15 mouse cellular contexts compared by ENCODE assay signal in the genomic region with DNA sequence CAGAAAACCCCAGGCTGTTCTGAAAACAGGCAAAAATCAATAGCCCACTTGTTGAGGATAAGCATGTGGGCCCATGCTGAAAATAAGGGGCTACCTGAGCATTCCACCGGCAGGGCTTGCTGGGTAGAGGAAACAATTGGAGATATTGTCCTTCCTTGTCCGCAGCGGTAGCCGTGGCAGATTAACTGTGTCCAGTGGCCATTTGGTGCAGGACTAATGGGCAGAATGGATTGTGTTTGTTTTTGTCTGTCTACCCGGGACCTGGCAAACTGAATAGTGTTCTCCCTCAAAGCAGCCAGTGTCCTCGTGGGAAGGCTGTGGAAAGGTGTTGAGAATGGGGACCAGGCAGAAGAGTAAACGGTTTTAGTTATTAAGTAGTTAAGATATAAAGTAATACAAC.
A peak's percentile ranks its signal among the peaks of the same experiment; 100 is the strongest.
DNase-seq lines count a peak whose midpoint lies in the region; ATAC-seq lines count a peak whose summit lies in the region.
"Had no signal": no experiment of that assay in that cellular context is flagged by ENCODE, and none has a peak within 500 bp of the region (broad histone marks: within the 10 kb centered on the region; RNA-seq: fewer than 3 reads in every experiment).

No protein-coding gene starts in this region.

- peaks cover 34% of the 10 kb centered on the region for H3K4me1 ChIP-seq in midbrain, embryonic 10.5 days
- peaks cover 6% of the 10 kb centered on the region for H3K4me1 ChIP-seq in midbrain, embryonic 16.5 days (ENCODE audit: control insufficient read depth, insufficient read depth, low read length)
- peaks cover 27% of the 10 kb centered on the region for H3K4me1 ChIP-seq in embryonic facial prominence, embryonic 10.5 days
- H3K4me1 ChIP-seq in neural tube, embryonic 12.5 days, result no peaks in the 10 kb centered on the region; the same call in 1 of the 2 replicates
- H3K4me1 ChIP-seq: heart, embryonic 12.5 days; intestine, embryonic 15.5 days; limb, embryonic 15.5 days; megakaryocyte, embryonic 14.5 days had no signal

- no peaks in the 10 kb centered on the region for H3K36me3 ChIP-seq in midbrain, embryonic 10.5 days
- H3K36me3 ChIP-seq in midbrain, embryonic 16.5 days (ENCODE audit: control insufficient read depth, insufficient read depth, low read length), result no peaks in the 10 kb centered on the region
- no peaks in the 10 kb centered on the region for H3K36me3 ChIP-seq in embryonic facial prominence, embryonic 10.5 days (replicated peaks)
- no peaks in the 10 kb centered on the region for H3K36me3 ChIP-seq in neural tube, embryonic 12.5 days
- H3K36me3 ChIP-seq: heart, embryonic 12.5 days; intestine, embryonic 15.5 days; kidney, embryonic 15.5 days; limb, embryonic 15.5 days had no signal

- 0 out of 2 replicates have a peak overlapping the region, but pooled peaks have one; percentile 16 for H3K4me3 ChIP-seq in midbrain, embryonic 10.5 days
- no peak overlapping the region for H3K4me3 ChIP-seq in midbrain, embryonic 16.5 days (ENCODE audit: low read depth, low read length)
- H3K4me3 ChIP-seq in embryonic facial prominence, embryonic 10.5 days, result no peak overlapping the region
- H3K4me3 ChIP-seq in neural tube, embryonic 12.5 days, result no peak overlapping the region
- H3K4me3 ChIP-seq: heart, embryonic 12.5 days; intestine, embryonic 15.5 days; kidney, embryonic 15.5 days; limb, embryonic 15.5 days; megakaryocyte, embryonic 14.5 days had no signal

- H3K4me2 ChIP-seq in midbrain, embryonic 16.5 days (ENCODE audit: low read length), result no peak overlapping the region
- peak overlapping the region; percentile 24; the same call in 1 of the 2 replicates for H3K4me2 ChIP-seq in neural tube, embryonic 12.5 days (replicated peaks)
- H3K4me2 ChIP-seq: heart, embryonic 12.5 days; intestine, embryonic 15.5 days; kidney, embryonic 15.5 days; limb, embryonic 15.5 days had no signal

- peak overlapping the region; percentile 19; the same call in 1 of the 2 replicates for H3K27ac ChIP-seq in midbrain, embryonic 10.5 days (replicated peaks)
- no peak overlapping the region for H3K27ac ChIP-seq in midbrain, embryonic 16.5 days (ENCODE audit: low read length)
- H3K27ac ChIP-seq in embryonic facial prominence, embryonic 10.5 days (replicated peaks), result no peak overlapping the region
- no peak overlapping the region for H3K27ac ChIP-seq in neural tube, embryonic 12.5 days
- H3K27ac ChIP-seq: intestine, embryonic 15.5 days; kidney, embryonic 15.5 days; limb, embryonic 15.5 days had no signal

- H3K9me3 ChIP-seq in midbrain, embryonic 10.5 days (replicated peaks), result no peaks in the 10 kb centered on the region; the same call in 1 of the 2 replicates
- no peaks in the 10 kb centered on the region for H3K9me3 ChIP-seq in midbrain, embryonic 16.5 days (replicated peaks; ENCODE audit: control insufficient read depth, low read length, poor library complexity, severe bottlenecking)
- 0 out of 2 replicates have a peak, but pooled peaks cover 7% of the 10 kb centered on the region for H3K9me3 ChIP-seq in embryonic facial prominence, embryonic 10.5 days
- 0 out of 2 replicates have a peak, but pooled peaks cover 3% of the 10 kb centered on the region for H3K9me3 ChIP-seq in neural tube, embryonic 12.5 days
- H3K9me3 ChIP-seq: intestine, embryonic 15.5 days; kidney, embryonic 15.5 days; limb, embryonic 15.5 days had no signal

- H3K9ac ChIP-seq in midbrain, embryonic 16.5 days (ENCODE audit: low read depth, low read length), result no peak overlapping the region
- no peak overlapping the region for H3K9ac ChIP-seq in neural tube, embryonic 12.5 days
- H3K9ac ChIP-seq: heart, embryonic 12.5 days; intestine, embryonic 15.5 days; kidney, embryonic 15.5 days; limb, embryonic 15.5 days had no signal

- DNase-seq in midbrain, embryonic 10.5 days (ENCODE audit: low spot score), result no peak
- DNase-seq in embryo, embryonic 10.5 days (ENCODE audit: low spot score), result peak; percentile 50
- peak; percentile 31 for DNase-seq in embryonic facial prominence, embryonic 10.5 days (ENCODE audit: low spot score)
- DNase-seq in ovary, adult 18-20 months (ENCODE audit: low spot score), result no peak
- DNase-seq in kidney, adult 8-10 months, result no peak
- DNase-seq: adrenal gland, postnatal 36 days; cerebellum, adult 8-10 months; lung, postnatal 10 days had no signal

- peaks cover 14% of the 10 kb centered on the region for H3K27me3 ChIP-seq in midbrain, embryonic 10.5 days (ENCODE audit: low read depth, poor library complexity, severe bottlenecking)
- H3K27me3 ChIP-seq in midbrain, embryonic 16.5 days (ENCODE audit: control insufficient read depth, insufficient read depth, low read depth, low read length), result no peaks in the 10 kb centered on the region
- H3K27me3 ChIP-seq in embryonic facial prominence, embryonic 10.5 days (replicated peaks; ENCODE audit: low read depth, poor library complexity, severe bottlenecking), result peaks cover 18% of the 10 kb centered on the region
- no peaks in the 10 kb centered on the region for H3K27me3 ChIP-seq in neural tube, embryonic 12.5 days (replicated peaks)
- H3K27me3 ChIP-seq: heart, embryonic 12.5 days; intestine, embryonic 15.5 days; kidney, embryonic 15.5 days; limb, embryonic 15.5 days; megakaryocyte, embryonic 14.5 days had no signal

- ATAC-seq in midbrain, embryonic 16.5 days, result no peak
- ATAC-seq in neural tube, embryonic 12.5 days (ENCODE audit: low FRiP score, low read depth), result no peak
- ATAC-seq: intestine, embryonic 15.5 days had no signal

- WGBS in midbrain, embryonic 10.5 days, result 25% methylated on average over 7 of the region's 7 CpGs
- 11% methylated on average over 7 of the region's 7 CpGs for WGBS in midbrain, embryonic 16.5 days
- 12% methylated on average over 7 of the region's 7 CpGs for WGBS in embryonic facial prominence, embryonic 10.5 days
- 8% methylated on average over 7 of the region's 7 CpGs for WGBS in neural tube, embryonic 12.5 days

Comparison
In these comparisons a context has a peak if more than half of its experiments do, and no peak if none do; other contexts are left out.
1. DNase-seq: peak in embryo, embryonic 10.5 days (single experiment) and embryonic facial prominence, embryonic 10.5 days (single experiment); none in midbrain, embryonic 10.5 days (single experiment), ovary, adult 18-20 months (single experiment) and kidney, adult 8-10 months (0 of 2).